Mouse (Mus musculus) midbrain, postnatal 0 days (tissue): ENCODE results near the gene Tenm4. TPM values are rescaled to one million over a fixed set of nuclear protein-coding genes. Genes with fewer than 3 reads are reported as not detected.

ENCODE experiments used
- ATAC-seq: fragments of 200-750 bp; cut with Nextera tagmentation; 2 replicates; pipeline ENCODE4 v1.8.0; 2017; ENCODE audit warnings: moderate number of reproducible peaks, mild to moderate bottlenecking, moderate TSS enrichment, moderate library complexity; ENCODE audit not compliant: low FRiP score
- DNase-seq: peaks from one replicate; pipeline ENCODE4 v3.0.0-alpha.2; 2015; ENCODE audit warnings: low spot score
- H3K27ac ChIP-seq: fragments of 300-500 bp; sonication (generic); 2 replicates; pipeline ENCODE4 v1.5.1; 2014; ENCODE audit warnings: low read depth, mild to moderate bottlenecking, low read length, mixed read lengths
- H3K27me3 ChIP-seq: fragments of 300-500 bp; sonication (generic); 2 replicates; pipeline ENCODE4 v1.6.1; 2014; ENCODE audit warnings: low read length, control low read depth, mixed read lengths; ENCODE audit not compliant: insufficient read depth
- H3K36me3 ChIP-seq: fragments of 300-500 bp; sonication (generic); 2 replicates; pipeline ENCODE4 v1.6.1; 2014; ENCODE audit warnings: low read length, control low read depth, mixed read lengths; ENCODE audit not compliant: insufficient read depth
- H3K4me1 ChIP-seq: fragments of 300-500 bp; sonication (generic); 2 replicates; pipeline ENCODE4 v1.6.1; 2014; ENCODE audit warnings: mild to moderate bottlenecking, control low read depth, antibody characterized with exemption, low read length, mixed read lengths; ENCODE audit not compliant: insufficient read depth
- H3K4me2 ChIP-seq: fragments of 300-500 bp; sonication (generic); 2 replicates; pipeline ENCODE4 v1.6.1; 2014; ENCODE audit warnings: low read depth, mild to moderate bottlenecking, low read length, mixed read lengths; ENCODE audit not compliant: poor library complexity, severe bottlenecking
- H3K4me3 ChIP-seq: fragments of 300-500 bp; sonication (generic); 2 replicates; pipeline ENCODE4 v1.5.1; 2014; ENCODE audit warnings: low read depth, mild to moderate bottlenecking, low read length, moderate library complexity
- H3K9ac ChIP-seq: fragments of 300-500 bp; sonication (generic); replicated peaks from 2 replicates; pipeline ENCODE4 v1.6.1; 2014; ENCODE audit warnings: mild to moderate bottlenecking, low read length, moderate library complexity, mixed read lengths; ENCODE audit not compliant: poor library complexity, severe bottlenecking
- H3K9me3 ChIP-seq: fragments of 300-500 bp; sonication (generic); 2 replicates; pipeline ENCODE4 v1.6.1; 2016; ENCODE audit warnings: low read length, control low read depth
- CTCF ChIP-seq: IDR thresholded peaks from 2 replicates; pipeline ENCODE4 v1.5.1; 2016; ENCODE audit warnings: antibody characterized with exemption, mild to moderate bottlenecking
- WGBS: fragments of 180-500 bp; shearing (Covaris S2); extraction: QIAGEN DNeasy Blood & Tissue Kit; methylation state at CpG from one replicate; pipeline ENCODE4 v1.1.7; 2014; 5-methylcytosine and 5-hydroxymethylcytosine counted together
- polyA plus RNA-seq: library from polyadenylated mRNA; unstranded; fragments of >200 nt; fragmentation: Nextera tagmentation; extraction: Ambion mirVana; gene quantifications from 2 replicates; pipeline ENCODE4 v1.2.1, GENCODE M21; 2015
- total RNA-seq: library from RNA; depleted of rRNA; stranded (reverse); fragments of >200 nt; gene quantifications from 2 replicates; pipeline ENCODE4 v1.2.3, GENCODE M21; 2014

Tenm4 gene
- total and polyA plus RNA-seq, 2 experiments from 2014 or later = 35.9 to 56.0 TPM

- Histone ChIP-seq H3K9ac (no peak overlapping the region), H3K4me3 (no peak overlapping the region), H3K4me1 (peaks cover 4% of the 10 kb centered on the region; the same call in 1 of the 2 replicates), H3K9me3 (no peaks in the 10 kb centered on the region), H3K27me3 (no peaks in the 10 kb centered on the region), H3K36me3 (no peaks in the 10 kb centered on the region), H3K4me2 (no peak overlapping the region), H3K27ac (no peak overlapping the region)
- DNase-seq (no peak), ATAC-seq (no peak)
- 91% methylated on average over 6 of the region's 6 CpGs for WGBS
- no peak for TF ChIP-seq CTCF
Measured at GRCm38 (mm10) chr7:96228562-96229268, 57.7 kb downstream of the Tenm4 start.

- ATAC-seq = no peak
- H3K9me3 ChIP-seq = no peaks in the 10 kb centered on the region
- H3K36me3 ChIP-seq = no peaks in the 10 kb centered on the region
- H3K27ac ChIP-seq = no peak overlapping the region
- DNase-seq = no peak
- 56% methylated on average over 8 of the region's 8 CpGs for WGBS
- no peaks in the 10 kb centered on the region for H3K27me3 ChIP-seq
- TF ChIP-seq CTCF = no peak
- no peak overlapping the region for H3K4me3 ChIP-seq
- H3K4me1 ChIP-seq = peaks cover 4% of the 10 kb centered on the region; the same call in 1 of the 2 replicates
- H3K9ac ChIP-seq = no peak overlapping the region
- no peak overlapping the region for H3K4me2 ChIP-seq
Measured at GRCm38 (mm10) chr7:96230006-96230719, 59.1 kb downstream of the Tenm4 start.

GRCm38 (mm10) chr7:96230720-96231241 is 59.7 kb downstream of the Tenm4 start:
- DNase-seq = no peak
- WGBS = 48% methylated on average over 9 of the region's 9 CpGs
- no peak overlapping the region for H3K9ac ChIP-seq
- H3K4me3 ChIP-seq = no peak overlapping the region
- ATAC-seq = no peak
- peaks cover 4% of the 10 kb centered on the region; the same call in 1 of the 2 replicates for H3K4me1 ChIP-seq
- no peaks in the 10 kb centered on the region for H3K9me3 ChIP-seq
- no peak for TF ChIP-seq CTCF
- H3K4me2 ChIP-seq = no peak overlapping the region
- no peaks in the 10 kb centered on the region for H3K27me3 ChIP-seq
- H3K36me3 ChIP-seq = no peaks in the 10 kb centered on the region
- no peak overlapping the region for H3K27ac ChIP-seq

GRCm38 (mm10) chr7:96235847-96236246 is 64.8 kb downstream of the Tenm4 start:
- no peak for TF ChIP-seq CTCF
- H3K27me3 ChIP-seq = no peaks in the 10 kb centered on the region
- no peaks in the 10 kb centered on the region for H3K36me3 ChIP-seq
- H3K4me3 ChIP-seq = no peak overlapping the region
- ATAC-seq = no peak
- no peak overlapping the region for H3K4me2 ChIP-seq
- 84% methylated on average over 6 of the region's 6 CpGs for WGBS
- H3K27ac ChIP-seq = no peak overlapping the region
- DNase-seq = no peak
- no peak overlapping the region for H3K9ac ChIP-seq
- H3K9me3 ChIP-seq = no peaks in the 10 kb centered on the region
- peaks cover 2% of the 10 kb centered on the region; the same call in 1 of the 2 replicates for H3K4me1 ChIP-seq

GRCm38 (mm10) chr7:96240661-96241060 is 69.6 kb downstream of the Tenm4 start:
- no peak for TF ChIP-seq CTCF
- ATAC-seq (no peak), DNase-seq (peak; percentile 31)

More at GRCm38 (mm10) chr7:96240661-96241060, 69.6 kb downstream of the Tenm4 start:
- Histone ChIP-seq H3K9ac (no peak overlapping the region), H3K4me2 (no peak overlapping the region), H3K27me3 (no peaks in the 10 kb centered on the region), H3K36me3 (peaks cover 3% of the 10 kb centered on the region; the same call in 1 of the 2 replicates), H3K9me3 (no peaks in the 10 kb centered on the region), H3K27ac (no peak overlapping the region), H3K4me1 (no peaks in the 10 kb centered on the region), H3K4me3 (no peak overlapping the region)
- 73% methylated on average over 2 of the region's 2 CpGs for WGBS
